Mouse (Mus musculus) thymus, adult 2 months (tissue): ENCODE data around the gene Rsph10b.

Source experiments
- CTCF ChIP-seq: fragments of 200-500 bp; IDR thresholded peaks from 2 replicates; pipeline ENCODE4 v1.5.1; 2012; ENCODE audit warnings: mild to moderate bottlenecking, control low read depth, low read length, moderate library complexity, borderline replicate concordance; ENCODE audit not compliant: control insufficient read depth, poor library complexity, insufficient read depth; ENCODE audit errors: extremely low read depth
- POLR2A ChIP-seq: fragments of 200-500 bp; IDR thresholded peaks from 2 replicates; pipeline ENCODE4 v1.6.1; 2012; ENCODE audit warnings: mild to moderate bottlenecking, low read length, control low read depth, moderate library complexity; ENCODE audit not compliant: control insufficient read depth, poor library complexity, insufficient read depth; ENCODE audit errors: extremely low read depth

- no peak for TF ChIP-seq CTCF
- no peak for TF ChIP-seq POLR2A
Observed at GRCm38 (mm10) chr5:143933414-143933813, 579 bp downstream of the Rsph10b start.
